Mouse (Mus musculus) splenic B cell, adult 2 months (primary cell): ENCODE measurements around the gene Higd2a.

Source experiments
- DNase-seq: peaks from one replicate; pipeline ENCODE4 v3.0.0-alpha.2; 2011; ENCODE audit warnings: low read depth, low spot score
- H3K27me3 ChIP-seq: 2 replicates; pipeline ENCODE4 v1.6.1; 2012; ENCODE audit warnings: mild to moderate bottlenecking, low read length, moderate library complexity, mixed read lengths; ENCODE audit not compliant: control insufficient read depth, poor library complexity, insufficient read depth, severe bottlenecking
- H3K36me3 ChIP-seq: 2 replicates; pipeline ENCODE4 v1.6.1; 2012; ENCODE audit warnings: mild to moderate bottlenecking, low read length, moderate library complexity, mixed read lengths; ENCODE audit not compliant: control insufficient read depth, poor library complexity, insufficient read depth, severe bottlenecking

The Higd2a gene

GRCm38 (mm10) chr13:54621960-54622521 lies 32.0 kb downstream of the Higd2a start:
- Histone ChIP-seq H3K36me3 (no peaks in the 10 kb centered on the region), H3K27me3 (no peaks in the 10 kb centered on the region; the same call in 1 of the 2 replicates)
- no peak for DNase-seq

DNA sequence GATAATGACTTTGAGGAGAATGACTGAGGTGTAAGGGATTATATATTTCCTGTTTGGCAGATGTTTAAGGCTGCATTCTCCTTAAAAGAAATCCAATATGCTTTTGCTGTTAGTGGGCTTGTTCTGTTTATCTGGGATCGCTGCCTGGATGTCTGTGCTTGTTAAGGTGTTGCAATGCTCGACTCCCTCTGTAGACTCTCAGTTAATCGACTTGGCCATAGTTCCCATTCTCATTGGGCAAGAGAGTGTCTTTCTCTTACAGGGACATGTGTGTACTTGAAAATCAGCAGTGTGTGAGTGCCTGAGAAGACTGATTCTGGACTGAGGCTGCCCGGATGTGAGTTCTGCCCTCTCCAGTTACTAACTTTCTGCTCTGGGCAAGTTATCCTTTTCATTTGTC lies 39.1 kb downstream of the Higd2a start:
- no peaks in the 10 kb centered on the region; the same call in 1 of the 2 replicates for H3K27me3 ChIP-seq
- DNase-seq: no peak
- no peaks in the 10 kb centered on the region for H3K36me3 ChIP-seq

GRCm38 (mm10) chr13:54632731-54633277 lies 42.8 kb downstream of the Higd2a start:
- Histone ChIP-seq H3K27me3 (no peaks in the 10 kb centered on the region), H3K36me3 (0 out of 2 replicates have a peak, but pooled peaks cover 1% of the 10 kb centered on the region)
- DNase-seq: no peak

GRCm38 (mm10) chr13:54635011-54635410 lies 45.0 kb downstream of the Higd2a start:
- DNase-seq: no peak
- Histone ChIP-seq H3K27me3 (no peaks in the 10 kb centered on the region), H3K36me3 (0 out of 2 replicates have a peak, but pooled peaks cover 1% of the 10 kb centered on the region)
